Mouse (Mus musculus) ES-Bruce4 (cell line): ENCODE results near the gene Klf13. TPM values are rescaled to one million over a fixed set of nuclear protein-coding genes. Genes with fewer than 3 reads are reported as not detected.

Experiments
- H3K27ac ChIP-seq: 2 replicates; pipeline ENCODE4 v1.5.1; 2012; ENCODE audit warnings: low read length, inconsistent platforms; ENCODE audit not compliant: insufficient read depth
- H3K27me3 ChIP-seq: 2 replicates; pipeline ENCODE4 v1.6.1; 2012; ENCODE audit warnings: mild to moderate bottlenecking, low read length, inconsistent platforms; ENCODE audit not compliant: control insufficient read depth, poor library complexity, insufficient read depth, severe bottlenecking
- H3K36me3 ChIP-seq: 2 replicates; pipeline ENCODE4 v1.6.1; 2012; ENCODE audit warnings: inconsistent platforms, mild to moderate bottlenecking, low read length, moderate library complexity; ENCODE audit not compliant: control insufficient read depth, poor library complexity, insufficient read depth, severe bottlenecking
- H3K4me1 ChIP-seq: one replicate; pipeline ENCODE4 v1.8.1; 2011; ENCODE audit warnings: low read length; ENCODE audit not compliant: control insufficient read depth, insufficient read depth
- H3K4me3 ChIP-seq: 2 replicates; pipeline ENCODE4 v1.5.1; 2011; ENCODE audit warnings: low read depth, mild to moderate bottlenecking, low read length
- H3K9ac ChIP-seq: 2 replicates; pipeline ENCODE4 v1.6.1; 2012; ENCODE audit warnings: low read depth, mild to moderate bottlenecking, inconsistent platforms; ENCODE audit not compliant: poor library complexity, severe bottlenecking
- H3K9me3 ChIP-seq: replicated peaks from 2 replicates; pipeline ENCODE4 v1.6.1; 2012; ENCODE audit warnings: mild to moderate bottlenecking, low read length, inconsistent platforms; ENCODE audit not compliant: control insufficient read depth, poor library complexity, insufficient read depth, severe bottlenecking
- CTCF ChIP-seq: IDR thresholded peaks from one replicate; pipeline ENCODE4 v1.8.1; 2011; ENCODE audit warnings: low read depth, low read length
- EP300 ChIP-seq: IDR thresholded peaks from 2 replicates; pipeline ENCODE4 v1.6.1; 2011; ENCODE audit warnings: low read depth, low read length; ENCODE audit not compliant: insufficient read depth
- POLR2A ChIP-seq: IDR thresholded peaks from one replicate; pipeline ENCODE4 v1.8.1; 2011; ENCODE audit warnings: low read length; ENCODE audit not compliant: insufficient read depth
- polyA plus RNA-seq: library from polyadenylated mRNA; stranded (reverse); fragments of >200 nt; gene quantifications from 2 replicates; pipeline ENCODE4 v1.2.4, GENCODE M21; 2011; ENCODE audit warnings: low read depth; ENCODE audit not compliant: missing spikeins, insufficient read depth, insufficient read length

Gene Klf13
- polyA plus RNA-seq, 1 experiment = 36.5 TPM

GRCm38 (mm10) chr7:63912924-63913723 is 25.6 kb downstream of the Klf13 start:
- no peaks in the 10 kb centered on the region for H3K9me3 ChIP-seq
- H3K36me3 ChIP-seq = no peaks in the 10 kb centered on the region
- H3K27me3 ChIP-seq = no peaks in the 10 kb centered on the region
- peak overlapping the region; percentile 90 for H3K27ac ChIP-seq
- H3K4me3 ChIP-seq = peak overlapping the region; percentile 21
- TF ChIP-seq POLR2A (no peak), EP300 (peak; percentile 77; the same call in 1 of the 2 replicates)
- peak overlapping the region; percentile 34; the same call in 1 of the 2 replicates for H3K9ac ChIP-seq
- H3K4me1 ChIP-seq = peaks cover 14% of the 10 kb centered on the region

GRCm38 (mm10) chr7:63912234-63912810 is 26.4 kb downstream of the Klf13 start:
- H3K36me3 ChIP-seq = no peaks in the 10 kb centered on the region
- no peaks in the 10 kb centered on the region for H3K27me3 ChIP-seq
- peaks cover 14% of the 10 kb centered on the region for H3K4me1 ChIP-seq
- TF ChIP-seq POLR2A (no peak), CTCF (no peak), EP300 (no peak)
- H3K27ac ChIP-seq = peak overlapping the region; percentile 66
- no peak overlapping the region for H3K9ac ChIP-seq
- H3K9me3 ChIP-seq = no peaks in the 10 kb centered on the region
- no peak overlapping the region for H3K4me3 ChIP-seq

- H3K4me3 ChIP-seq = no peak overlapping the region
- no peaks in the 10 kb centered on the region for H3K27me3 ChIP-seq
- H3K27ac ChIP-seq = peak overlapping the region; percentile 63
- H3K36me3 ChIP-seq = no peaks in the 10 kb centered on the region
- no peaks in the 10 kb centered on the region for H3K9me3 ChIP-seq
- no peak for TF ChIP-seq POLR2A
- 0 out of 2 replicates have a peak, but pooled peaks have one; percentile 31 for TF ChIP-seq EP300
- TF ChIP-seq CTCF = no peak
- H3K4me1 ChIP-seq = peaks cover 14% of the 10 kb centered on the region
- H3K9ac ChIP-seq = no peak overlapping the region
Measured at GRCm38 (mm10) chr7:63911383-63912233, 27.1 kb downstream of the Klf13 start.

DNA sequence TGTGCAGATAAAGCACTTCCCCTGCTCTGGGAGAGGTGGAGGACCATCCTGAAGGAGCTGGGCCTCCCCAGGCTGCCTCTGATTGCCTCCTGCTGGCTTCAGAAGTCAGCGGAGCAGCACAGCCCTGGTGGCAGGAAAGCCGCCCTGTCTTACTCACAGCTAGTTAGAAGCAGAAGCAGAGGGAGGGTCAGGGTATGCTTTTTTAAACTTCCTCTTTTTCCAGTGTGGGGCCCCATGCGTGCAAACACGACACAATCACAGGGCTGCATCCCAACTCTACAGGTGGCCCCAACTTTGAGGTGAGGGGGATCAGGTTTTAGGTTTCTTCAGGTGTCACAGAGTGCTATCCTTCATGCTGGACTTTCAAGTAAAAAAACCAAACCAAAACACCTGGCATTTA is 27.8 kb downstream of the Klf13 start:
- Histone ChIP-seq H3K9me3 (no peaks in the 10 kb centered on the region), H3K27me3 (no peaks in the 10 kb centered on the region), H3K9ac (no peak overlapping the region), H3K36me3 (no peaks in the 10 kb centered on the region), H3K27ac (peak overlapping the region; percentile 11; the same call in 1 of the 2 replicates), H3K4me1 (peaks cover 14% of the 10 kb centered on the region), H3K4me3 (no peak overlapping the region)
- TF ChIP-seq EP300 (no peak), CTCF (no peak), POLR2A (no peak)

DNA sequence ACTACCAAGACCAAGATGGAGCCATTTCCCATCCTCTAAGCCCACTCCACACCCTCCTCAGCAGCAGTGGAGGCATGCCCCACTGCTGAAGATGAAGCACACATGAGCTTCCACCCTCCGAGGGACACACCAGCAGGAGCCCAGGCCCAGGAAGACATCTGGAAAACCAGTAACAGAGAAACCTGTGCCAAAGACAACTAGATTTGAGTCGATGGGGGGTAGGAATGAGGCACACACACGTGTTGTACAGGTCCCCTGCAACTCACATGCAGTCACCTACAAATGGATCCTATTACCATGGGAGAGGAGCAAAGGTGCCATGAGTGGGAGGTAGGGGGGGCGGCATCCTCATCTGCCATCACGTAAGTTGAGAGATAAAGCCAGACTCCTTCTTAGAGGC is 28.5 kb downstream of the Klf13 start:
- H3K9me3 ChIP-seq = no peaks in the 10 kb centered on the region
- no peak overlapping the region for H3K4me3 ChIP-seq
- H3K27me3 ChIP-seq = no peaks in the 10 kb centered on the region
- no peak overlapping the region for H3K9ac ChIP-seq
- TF ChIP-seq EP300 = no peak
- H3K36me3 ChIP-seq = no peaks in the 10 kb centered on the region
- H3K27ac ChIP-seq = no peak overlapping the region
- H3K4me1 ChIP-seq = peaks cover 14% of the 10 kb centered on the region
